Mouse (Mus musculus) heart, adult 2 months (tissue): ENCODE results near the gene Lpin1. TPM values are rescaled to one million over a fixed set of nuclear protein-coding genes. Genes with fewer than 3 reads are reported as not detected.

Source experiments
- DNase-seq, 2 experiments: peaks; one replicate each; pipeline ENCODE4 v3.0.0; 2021
- H3K27ac ChIP-seq: fragments of 200-600 bp; 2 replicates; pipeline ENCODE4 v1.8.1; 2022
- H3K27me3 ChIP-seq: fragments of 200-500 bp; 2 replicates; pipeline ENCODE4 v1.6.1; 2012; ENCODE audit warnings: mild to moderate bottlenecking, low read length, inconsistent platforms, mixed read lengths; ENCODE audit not compliant: control insufficient read depth, insufficient read depth
- H3K36me3 ChIP-seq: fragments of 200-500 bp; 2 replicates; pipeline ENCODE4 v1.6.1; 2012; ENCODE audit warnings: low read length, inconsistent platforms; ENCODE audit not compliant: control insufficient read depth, insufficient read depth
- H3K4me1 ChIP-seq: fragments of 200-500 bp; 2 replicates; pipeline ENCODE4 v1.6.1; 2011; ENCODE audit warnings: low read length; ENCODE audit not compliant: control insufficient read depth, insufficient read depth
- H3K4me3 ChIP-seq: fragments of 200-600 bp; 2 replicates; pipeline ENCODE4 v1.8.1; 2022
- H3K79me2 ChIP-seq: fragments of 200-500 bp; replicated peaks from 2 replicates; pipeline ENCODE4 v1.6.1; 2012; ENCODE audit warnings: mild to moderate bottlenecking, inconsistent platforms, low read length, moderate library complexity, mixed read lengths; ENCODE audit not compliant: control insufficient read depth, insufficient read depth
- H3K9ac ChIP-seq: fragments of 200-500 bp; 2 replicates; pipeline ENCODE4 v1.6.1; 2012; ENCODE audit warnings: low read depth, mild to moderate bottlenecking, control low read depth, inconsistent platforms, low read length, mixed read lengths
- CTCF ChIP-seq: fragments of 200-600 bp; IDR thresholded peaks from 2 replicates; pipeline ENCODE4 v1.8.1; 2022; ENCODE audit warnings: antibody characterized with exemption, mild to moderate bottlenecking, moderate library complexity
- EP300 ChIP-seq: fragments of 200-500 bp; IDR thresholded peaks from 2 replicates; pipeline ENCODE4 v1.6.1; 2011; ENCODE audit warnings: low read depth, low read length, control low read depth; ENCODE audit not compliant: insufficient read depth
- POLR2A ChIP-seq: fragments of 200-500 bp; IDR thresholded peaks from 2 replicates; pipeline ENCODE4 v1.6.1; 2011; ENCODE audit warnings: mild to moderate bottlenecking, low read depth, low read length, control low read depth; ENCODE audit not compliant: insufficient read depth
- WGBS: fragments of 180-500 bp; shearing (Covaris S2); methylation state at CpG from one replicate; pipeline ENCODE4 v1.1.7; 2018; 5-methylcytosine and 5-hydroxymethylcytosine counted together
- intact Hi-C: fragments of 180-260 bp; cut with DNase I; formaldehyde crosslinking; loops from one replicate; pipeline ENCODE4 v1.15.1; 2025
- polyA plus RNA-seq: library from polyadenylated mRNA; depleted of rRNA; stranded (reverse); fragments of >200 nt; gene quantifications from 2 replicates; pipeline ENCODE4 v1.2.3, GENCODE M21; 2012
- total RNA-seq, 2 experiments: library from RNA; stranded (reverse); gene quantifications; 2 replicates each; pipeline ENCODE4 v1.2.3; 2021

The Lpin1 gene
- total and polyA plus RNA-seq, 3 experiments = 96.8 to 171 (median 160) TPM

- DNase-seq = peak in 1 of 2 experiments; percentile 56
- Histone ChIP-seq H3K36me3 (no peaks in the 10 kb centered on the region), H3K9ac (no peak overlapping the region), H3K27me3 (no peaks in the 10 kb centered on the region), H3K4me3 (no peak overlapping the region), H3K27ac (no peak overlapping the region), H3K4me1 (peaks cover 2% of the 10 kb centered on the region; the same call in 1 of the 2 replicates), H3K79me2 (no peaks in the 10 kb centered on the region; the same call in 1 of the 2 replicates)
- no peak for TF ChIP-seq POLR2A
- TF ChIP-seq CTCF = no peak
- no peak for TF ChIP-seq EP300
- 55% methylated on average over 9 of the region's 9 CpGs for WGBS
- intact Hi-C loops = loop anchor here (2.0 kb wide), 1 partner anchor 33 kb away; the partner anchor contains the start of gene Lpin1
Measured at GRCm38 (mm10) chr12:16577665-16578233, 33.0 kb downstream of the Lpin1 start.

- Histone ChIP-seq H3K79me2 (no peaks in the 10 kb centered on the region), H3K27me3 (no peaks in the 10 kb centered on the region), H3K9ac (no peak overlapping the region), H3K4me1 (peaks cover 8% of the 10 kb centered on the region), H3K4me3 (no peak overlapping the region), H3K27ac (no peak overlapping the region), H3K36me3 (no peaks in the 10 kb centered on the region)
- intact Hi-C loops = no loop called here
- WGBS = 78% methylated on average over 10 of the region's 10 CpGs
- DNase-seq = no peak
- TF ChIP-seq EP300 (no peak), CTCF (no peak), POLR2A (no peak)
Measured at GRCm38 (mm10) chr12:16571278-16571677, 39.5 kb downstream of the Lpin1 start.

GRCm38 (mm10) chr12:16570371-16571060 is 40.2 kb downstream of the Lpin1 start:
- TF ChIP-seq EP300 = no peak
- peak; percentile 53 for TF ChIP-seq CTCF
- TF ChIP-seq POLR2A = no peak
- H3K27ac ChIP-seq = no peak overlapping the region
- H3K27me3 ChIP-seq = no peaks in the 10 kb centered on the region
- 87% methylated on average over 10 of the region's 10 CpGs for WGBS
- intact Hi-C loops = no loop called here
- peaks cover 8% of the 10 kb centered on the region for H3K4me1 ChIP-seq
- H3K4me3 ChIP-seq = no peak overlapping the region
- no peaks in the 10 kb centered on the region for H3K79me2 ChIP-seq
- DNase-seq = no peak
- no peaks in the 10 kb centered on the region for H3K36me3 ChIP-seq
- no peak overlapping the region for H3K9ac ChIP-seq

- no peaks in the 10 kb centered on the region for H3K27me3 ChIP-seq
- no peak for TF ChIP-seq CTCF
- no peaks in the 10 kb centered on the region for H3K79me2 ChIP-seq
- WGBS = 18% methylated on average over 11 of the region's 11 CpGs
- no peak overlapping the region for H3K9ac ChIP-seq
- H3K4me3 ChIP-seq = no peak overlapping the region
- peaks cover 8% of the 10 kb centered on the region for H3K4me1 ChIP-seq
- intact Hi-C loops = loop anchor here (1.0 kb wide), 3 partner anchors 65 to 236 kb away; no protein-coding TSS in a partner anchor
- DNase-seq = no peak
- H3K36me3 ChIP-seq = no peaks in the 10 kb centered on the region
- H3K27ac ChIP-seq = peak overlapping the region; percentile 40
Measured at GRCm38 (mm10) chr12:16568936-16569650, 41.7 kb downstream of the Lpin1 start.

- DNase-seq = peak; percentile 42 to 48
- TF ChIP-seq POLR2A = no peak
- peak; percentile 90 for TF ChIP-seq CTCF
- 0 out of 2 replicates have a peak, but pooled peaks have one; percentile 27 for TF ChIP-seq EP300
- Histone ChIP-seq H3K9ac (no peak overlapping the region), H3K4me3 (no peak overlapping the region), H3K27me3 (no peaks in the 10 kb centered on the region), H3K36me3 (no peaks in the 10 kb centered on the region), H3K4me1 (peaks cover 8% of the 10 kb centered on the region), H3K79me2 (no peaks in the 10 kb centered on the region), H3K27ac (peak overlapping the region; percentile 40; the same call in 1 of the 2 replicates)
- intact Hi-C loops = loop anchor here (1.0 kb wide), 3 partner anchors 66 to 237 kb away; no protein-coding TSS in a partner anchor
- 26% methylated on average over 4 of the region's 4 CpGs for WGBS
Measured at GRCm38 (mm10) chr12:16568496-16568895, 42.3 kb downstream of the Lpin1 start.
